Mouse (Mus musculus): ENCODE results near the gene Ttc12.

The Ttc12 gene

GRCm38 (mm10) chr9:49488912-49489895 lies 3.2 kb upstream of the Ttc12 start:
- DNase-seq (ENCODE audit: low read depth), result peak; percentile 37

DNA sequence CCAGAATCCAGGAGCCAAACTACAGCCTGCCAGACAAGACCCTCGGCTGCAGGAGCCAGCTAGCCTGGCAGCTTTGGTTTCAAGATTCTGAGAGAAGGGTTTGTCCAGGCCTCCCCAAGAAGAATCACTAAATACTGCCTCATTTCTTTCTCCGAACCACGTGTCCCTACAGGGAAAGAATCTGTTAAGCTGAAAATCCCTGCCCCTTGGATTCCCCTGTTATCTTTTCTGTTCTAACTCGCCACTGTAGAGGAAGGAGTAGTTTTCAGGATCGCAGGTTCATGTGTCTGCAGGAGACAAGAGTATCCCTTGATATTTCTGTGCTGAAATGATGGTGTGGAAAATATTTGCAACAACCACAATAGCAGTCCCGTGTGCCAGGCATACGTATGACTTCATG lies 2.2 kb upstream of the Ttc12 start:
- DNase-seq (ENCODE audit: low read depth), result no peak

DNA sequence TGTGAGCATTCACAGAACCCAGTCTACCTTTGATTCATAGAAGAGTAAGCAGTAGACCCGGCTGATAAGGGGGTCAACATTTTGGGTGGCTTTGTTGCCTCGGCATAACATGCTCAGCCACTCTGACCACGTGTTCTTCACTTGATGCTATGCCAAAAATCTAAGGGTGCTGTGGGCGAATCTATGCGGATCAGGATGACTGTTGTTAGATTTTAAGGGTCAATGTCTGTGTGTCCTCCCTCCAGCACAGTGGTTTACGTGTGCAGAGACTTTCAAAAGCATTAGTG lies 1.6 kb upstream of the Ttc12 start:
- no peak for DNase-seq (ENCODE audit: low read depth)

- DNase-seq (ENCODE audit: low read depth), result no peak
Observed at GRCm38 (mm10) chr9:49486805-49487656, 1.0 kb upstream of the Ttc12 start.

- DNase-seq (ENCODE audit: low read depth), result no peak
Observed at GRCm38 (mm10) chr9:49485250-49485891, 654 bp downstream of the Ttc12 start.

GRCm38 (mm10) chr9:49483316-49483715 lies 2.7 kb downstream of the Ttc12 start:
- no peak for DNase-seq (ENCODE audit: low read depth)

- no peak for DNase-seq (ENCODE audit: low read depth)
Observed at GRCm38 (mm10) chr9:49472126-49472525, 13.9 kb downstream of the Ttc12 start.

DNA sequence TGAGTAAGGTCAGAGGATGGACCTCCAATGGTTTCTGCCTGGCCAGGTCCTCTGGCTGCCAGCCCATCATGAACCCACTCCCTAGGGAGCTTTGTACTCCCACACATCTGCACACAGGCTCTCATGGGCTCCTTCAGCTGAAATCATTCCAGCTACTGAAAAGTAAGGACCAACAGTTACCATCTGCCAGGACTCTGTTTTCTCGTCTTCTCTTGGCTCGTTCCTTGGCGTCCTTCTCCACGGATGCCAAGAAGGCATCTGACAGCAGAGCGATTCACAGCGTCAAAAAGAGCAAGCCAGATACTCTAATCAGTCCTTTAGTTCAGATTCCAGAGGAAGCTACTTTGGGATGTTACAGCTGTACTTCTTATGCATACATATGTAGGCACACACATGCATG lies 15.1 kb downstream of the Ttc12 start:
- no peak for DNase-seq (ENCODE audit: low read depth)

DNA sequence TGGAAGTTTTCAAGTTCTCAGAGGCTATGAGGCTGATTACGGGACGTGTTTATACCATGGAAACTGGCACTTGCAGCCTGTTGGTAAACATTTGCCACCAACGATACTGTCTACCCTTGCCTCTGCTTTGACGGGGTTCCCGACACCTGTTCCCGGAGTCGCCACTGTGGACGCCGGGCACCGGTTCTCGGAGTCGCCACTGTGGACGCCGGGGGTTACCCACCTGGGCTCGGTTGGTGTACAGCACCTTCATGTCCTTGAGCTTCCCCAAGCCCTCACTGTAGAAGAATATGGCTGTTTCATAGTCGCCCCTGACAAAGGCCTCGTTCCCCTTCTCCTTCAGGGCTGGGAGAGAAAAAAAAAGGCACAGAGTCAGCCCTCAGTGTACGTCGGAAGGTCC lies 16.0 kb downstream of the Ttc12 start:
- no peak for DNase-seq (ENCODE audit: low read depth)

GRCm38 (mm10) chr9:49456136-49456535 lies 29.9 kb downstream of the Ttc12 start:
- DNase-seq (ENCODE audit: low read depth), result no peak

DNA sequence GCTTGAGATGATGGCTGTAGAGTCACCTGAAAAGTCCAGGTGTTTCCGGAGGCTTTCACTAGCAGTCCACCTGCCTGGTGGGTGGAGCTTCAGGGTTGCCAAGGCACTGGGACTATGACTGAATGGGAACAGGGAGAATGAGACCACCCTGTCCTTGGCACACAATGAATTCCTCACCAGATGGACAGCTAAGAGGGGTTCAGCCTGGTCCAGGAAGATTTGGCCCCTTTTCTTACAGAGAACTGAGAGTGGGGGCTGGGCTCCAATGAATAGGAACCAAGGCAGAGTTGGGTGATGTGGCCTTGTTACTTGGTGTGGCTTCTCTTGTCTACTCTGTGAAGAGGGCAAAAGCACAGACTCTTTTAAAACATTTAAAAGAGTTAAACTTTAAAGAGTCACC lies 33.6 kb downstream of the Ttc12 start:
- DNase-seq (ENCODE audit: low read depth), result no peak

GRCm38 (mm10) chr9:49450491-49450890 lies 35.5 kb downstream of the Ttc12 start:
- DNase-seq (ENCODE audit: low read depth), result no peak

DNA sequence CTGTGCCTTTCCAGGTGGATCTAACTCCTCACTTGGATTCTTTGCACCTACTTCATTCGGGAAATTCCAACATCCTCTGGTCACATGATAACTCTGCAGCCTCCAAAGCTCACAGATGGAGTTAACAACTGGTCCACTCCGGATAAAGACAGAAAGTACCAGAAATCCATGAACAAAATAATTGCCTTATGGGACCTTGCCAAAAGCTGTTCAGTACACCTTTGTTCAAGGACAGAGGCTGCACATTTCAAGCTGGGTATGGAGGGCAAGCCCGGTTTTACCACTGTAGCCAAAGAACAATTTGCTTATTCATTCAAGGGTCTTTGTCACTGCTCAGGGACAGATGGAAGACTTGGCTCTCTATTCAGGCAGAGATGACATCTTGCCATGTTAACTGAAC lies 43.4 kb downstream of the Ttc12 start:
- no peak for DNase-seq (ENCODE audit: low read depth)

DNA sequence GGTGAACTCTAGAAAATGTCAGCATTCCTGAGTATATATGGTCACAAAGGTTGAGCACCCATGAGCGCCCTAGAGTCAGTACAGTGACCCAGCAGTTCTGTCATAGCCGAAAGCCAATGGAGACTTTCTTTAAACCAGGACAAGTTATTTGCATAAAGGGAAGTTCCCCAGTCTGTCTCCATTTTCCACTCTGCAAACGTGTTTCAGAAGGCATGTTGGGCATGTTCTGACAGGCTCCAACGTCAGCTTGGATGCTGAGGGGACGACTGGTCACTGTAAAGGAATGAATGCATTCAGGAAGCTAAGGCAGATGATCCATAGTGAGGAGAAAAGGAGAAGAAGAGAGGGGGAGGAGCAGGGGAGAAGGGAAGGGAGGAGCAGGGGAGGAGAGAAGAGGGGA lies 58.5 kb downstream of the Ttc12 start:
- no peak for DNase-seq (ENCODE audit: low read depth)

DNA sequence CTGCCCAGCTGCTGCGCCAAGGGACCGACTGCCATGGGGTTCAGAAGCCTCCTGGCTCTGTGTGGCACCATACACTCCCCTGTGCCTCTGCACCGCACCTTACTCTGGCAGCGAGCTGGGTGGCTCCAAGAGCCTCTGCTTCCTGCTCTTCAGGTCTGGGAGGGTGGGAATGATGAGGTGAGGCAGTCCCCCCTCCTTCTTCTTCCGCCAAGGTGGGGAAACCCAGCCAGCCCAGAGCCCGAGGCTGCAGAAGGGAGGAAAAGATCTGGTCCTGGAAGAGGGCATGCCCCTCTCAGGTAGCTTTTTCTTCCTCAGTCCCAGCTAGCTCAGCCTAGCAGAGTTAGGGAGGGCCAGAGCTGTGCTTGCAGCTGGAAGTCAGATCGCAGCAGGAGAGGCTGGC lies 59.1 kb downstream of the Ttc12 start, which contains the start of gene Ankk1:
Ankk1 (minus strand) TSS at position 101 of the 400 bp plus-strand sequence.
- no peak for DNase-seq (ENCODE audit: low read depth)

DNA sequence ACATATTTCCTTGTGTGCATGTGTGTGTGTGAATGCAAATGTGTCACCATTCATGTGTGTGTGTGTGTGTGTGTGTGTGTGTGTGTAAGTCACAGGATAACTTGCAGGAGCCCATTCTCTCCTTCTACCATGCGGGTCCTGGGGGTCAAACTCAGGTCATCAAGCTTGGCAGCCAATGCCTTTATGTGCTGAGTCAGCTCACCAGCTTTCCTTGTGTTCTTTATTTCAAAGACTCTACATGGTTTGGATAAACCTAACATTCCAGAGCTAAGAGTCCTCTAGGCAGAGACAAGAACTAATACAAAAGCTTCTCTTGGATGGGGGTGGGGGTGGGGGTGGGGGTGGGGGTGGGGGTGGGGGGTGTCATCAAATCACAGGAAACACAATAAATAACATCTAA lies 60.4 kb downstream of the Ttc12 start:
- DNase-seq (ENCODE audit: low read depth), result no peak

GRCm38 (mm10) chr9:49423866-49424265 lies 62.2 kb downstream of the Ttc12 start:
- DNase-seq (ENCODE audit: low read depth), result no peak

GRCm38 (mm10) chr9:49410621-49411020 lies 75.4 kb downstream of the Ttc12 start:
- no peak for DNase-seq (ENCODE audit: low read depth)

- DNase-seq (ENCODE audit: low read depth), result no peak
Observed at GRCm38 (mm10) chr9:49407028-49407427, 79.0 kb downstream of the Ttc12 start.

DNA sequence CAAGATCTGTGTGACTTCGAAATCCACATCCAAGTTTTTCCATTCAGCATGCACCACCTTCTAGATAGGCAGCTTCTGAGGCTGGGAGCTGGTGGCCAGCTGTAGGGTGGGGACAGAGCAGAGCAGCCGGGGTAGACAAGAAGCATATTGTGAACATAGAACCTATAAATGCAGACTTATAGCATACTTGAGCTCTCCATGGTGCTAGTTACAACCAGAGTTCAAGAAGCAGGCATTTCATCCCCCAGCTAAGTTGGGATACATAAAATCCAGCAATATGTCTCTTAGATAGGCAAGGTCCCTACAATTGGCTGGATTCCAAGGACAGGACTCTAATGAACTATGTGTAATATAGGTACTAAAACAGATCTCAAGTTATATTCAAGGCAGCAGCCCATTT lies 82.3 kb downstream of the Ttc12 start:
- DNase-seq (ENCODE audit: low read depth), result no peak

GRCm38 (mm10) chr9:49396006-49396405 lies 90.0 kb downstream of the Ttc12 start:
- DNase-seq (ENCODE audit: low read depth), result no peak

GRCm38 (mm10) chr9:49392242-49392641 lies 93.8 kb downstream of the Ttc12 start:
- no peak for DNase-seq (ENCODE audit: low read depth)

Data from c-Kit-positive CD71-positive TER-119-negative erythroid progenitor cells, embryonic 14.5 days (primary cell).